Mouse (Mus musculus) liver, embryonic 15.5 days (tissue): ENCODE measurements around the gene Gm14685. TPM values are rescaled to one million over a fixed set of nuclear protein-coding genes. Genes with fewer than 3 reads are reported as not detected.
"Not testable (repeated sequence)": the region's sequence is repeated elsewhere in the genome, so short reads cannot be mapped to it uniquely, and the experiment has no call there.

Experiments
- ATAC-seq: fragments of 200-750 bp; cut with Nextera tagmentation; 2 replicates; pipeline ENCODE4 v1.8.0; 2017; ENCODE audit warnings: moderate number of reproducible peaks, mild to moderate bottlenecking, moderate library complexity; ENCODE audit not compliant: insufficient read depth
- H3K27ac ChIP-seq: fragments of 300-500 bp; sonication (generic); replicated peaks from 2 replicates; pipeline ENCODE4 v1.5.1; 2015; ENCODE audit warnings: mild to moderate bottlenecking, inconsistent platforms
- H3K27me3 ChIP-seq: fragments of 300-500 bp; sonication (generic); 2 replicates; pipeline ENCODE4 v1.6.1; 2015; ENCODE audit warnings: mild to moderate bottlenecking, inconsistent platforms
- H3K36me3 ChIP-seq: fragments of 300-500 bp; sonication (generic); replicated peaks from 2 replicates; pipeline ENCODE4 v1.6.1; 2015; ENCODE audit warnings: moderate library complexity, mild to moderate bottlenecking, inconsistent platforms
- H3K4me1 ChIP-seq: fragments of 300-500 bp; sonication (generic); replicated peaks from 2 replicates; pipeline ENCODE4 v1.6.1; 2015; ENCODE audit warnings: inconsistent platforms
- H3K4me2 ChIP-seq: fragments of 300-500 bp; sonication (generic); 2 replicates; pipeline ENCODE4 v1.6.1; 2015; ENCODE audit warnings: moderate library complexity, mild to moderate bottlenecking, inconsistent platforms
- H3K4me3 ChIP-seq: fragments of 300-500 bp; sonication (generic); replicated peaks from 2 replicates; pipeline ENCODE4 v1.5.1; 2015; ENCODE audit warnings: mild to moderate bottlenecking, inconsistent platforms
- H3K9ac ChIP-seq: fragments of 300-500 bp; sonication (generic); 2 replicates; pipeline ENCODE4 v1.6.1; 2015; ENCODE audit warnings: moderate library complexity, mild to moderate bottlenecking, inconsistent platforms
- H3K9me3 ChIP-seq: fragments of 300-500 bp; sonication (generic); replicated peaks from 2 replicates; pipeline ENCODE4 v1.6.1; 2016; ENCODE audit warnings: inconsistent platforms
- WGBS: fragments of 180-500 bp; shearing (Covaris S2); methylation state at CpG from one replicate; pipeline ENCODE4 v1.1.7; 2015; ENCODE audit warnings: mixed read lengths; ENCODE audit not compliant: insufficient replicate concordance; 5-methylcytosine and 5-hydroxymethylcytosine counted together
- polyA plus RNA-seq: library from polyadenylated mRNA; unstranded; fragments of >200 nt; fragmentation: Nextera tagmentation; extraction: Ambion mirVana; gene quantifications from 2 replicates; pipeline ENCODE4 v1.2.1, GENCODE M21; 2015

The Gm14685 gene
- polyA plus RNA-seq: 0.12 and 0.17 TPM in 2 replicates

DNA sequence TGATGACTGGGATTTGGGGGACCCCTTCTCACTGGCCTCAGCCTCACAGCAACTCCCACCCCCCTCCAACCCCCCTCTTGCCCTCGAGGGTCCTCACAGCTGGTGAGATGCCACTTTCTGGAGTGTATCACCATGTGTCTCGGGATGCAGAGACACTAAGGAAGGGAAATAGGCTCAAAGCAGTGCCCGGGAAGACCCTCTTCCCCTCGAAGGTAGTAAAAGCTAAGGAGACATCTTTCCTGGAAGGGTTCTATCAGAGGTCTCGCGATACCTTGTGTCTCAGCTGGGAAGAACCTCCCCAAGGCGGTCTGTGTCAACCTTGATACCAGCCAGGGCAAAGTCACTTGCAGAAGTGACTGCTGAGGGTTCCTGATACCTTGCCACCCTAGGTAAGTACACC is at the start of gene Gm14685:
Gm14685 (plus strand) TSS at position 301 of the 400 bp plus-strand sequence.
- ATAC-seq, H3K36me3 ChIP-seq, H3K4me1 ChIP-seq, H3K9me3 ChIP-seq, H3K27ac ChIP-seq, H3K9ac ChIP-seq, H3K27me3 ChIP-seq, H3K4me3 ChIP-seq, H3K4me2 ChIP-seq: not testable (repeated sequence)
- WGBS: no CpG with 5 or more reads among the region's 7 CpGs

DNA sequence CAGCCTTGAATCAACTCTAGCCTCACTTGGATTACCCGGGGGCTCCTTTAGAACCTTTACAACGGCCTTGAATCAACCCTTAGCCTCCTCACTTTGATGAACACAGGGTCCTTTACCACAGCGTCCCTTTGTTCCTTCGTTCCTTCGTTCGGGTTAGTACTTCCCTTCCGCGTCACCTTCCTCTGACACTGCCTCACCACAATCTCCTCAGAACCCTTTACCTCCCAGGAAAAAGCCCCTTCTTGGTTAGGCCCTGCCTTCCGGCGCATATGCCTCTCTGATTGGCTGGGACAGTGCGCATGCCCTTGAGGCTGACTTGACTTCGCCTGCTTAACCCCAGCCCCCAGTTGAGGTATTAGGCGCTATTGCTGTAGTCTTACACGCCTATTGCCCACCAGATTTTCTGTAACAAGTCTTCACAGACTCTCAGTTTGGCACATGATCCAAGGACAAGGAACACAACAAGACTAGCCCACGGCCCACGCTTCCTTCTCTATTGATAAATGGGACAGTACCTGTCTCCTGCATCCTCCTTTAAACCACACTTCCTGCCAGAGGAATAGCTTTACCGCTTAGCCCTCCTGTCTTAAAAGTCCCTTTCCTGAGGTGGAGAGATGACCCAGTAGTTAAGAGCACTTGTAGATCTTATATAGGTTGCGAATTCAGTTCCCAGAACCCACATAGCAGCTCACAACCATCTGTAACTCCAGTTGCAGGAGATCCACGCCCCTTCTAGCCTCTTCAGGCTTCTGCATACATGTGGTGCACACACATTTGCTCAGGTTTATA is 34.4 kb upstream of the Gm14685 start, which contains the start of gene Xlr4a:
Xlr4a (minus strand) TSS at position 212 of the 789 bp plus-strand sequence.
- H3K4me2 ChIP-seq, ATAC-seq, H3K27me3 ChIP-seq: not testable (repeated sequence)

DNA sequence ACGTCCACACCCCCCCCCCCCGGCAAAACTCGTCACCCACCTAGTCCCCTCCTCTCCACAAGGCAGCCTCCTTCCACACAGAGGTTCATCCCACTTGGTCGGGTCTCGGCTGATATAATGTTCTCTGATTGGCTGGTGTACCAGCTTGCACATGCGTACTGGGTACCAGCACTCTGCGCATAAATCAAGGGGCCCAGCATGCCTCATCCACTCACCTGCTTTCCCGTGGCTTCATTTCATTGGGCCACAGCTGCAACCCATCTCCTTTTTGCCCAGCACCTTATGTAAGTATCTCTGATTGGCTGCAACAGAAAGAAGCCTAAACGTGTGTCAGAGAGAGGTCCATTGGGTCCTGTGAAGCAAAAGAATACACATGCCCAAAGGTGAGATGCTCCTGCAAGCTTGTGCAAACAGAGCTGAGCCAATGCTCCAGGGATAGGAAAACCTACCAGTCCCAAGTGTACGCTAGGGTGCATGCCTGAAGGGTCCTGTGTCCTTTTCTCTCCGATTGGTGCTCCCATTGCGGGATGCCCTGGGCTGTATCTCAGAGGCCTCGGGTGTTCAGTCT is 19.8 kb upstream of the Gm14685 start, which contains the start of gene Xlr3a:
Xlr3a (minus strand) TSS at position 155 of the 568 bp plus-strand sequence.
- not testable (repeated sequence) for H3K4me2 ChIP-seq, H3K27me3 ChIP-seq, ATAC-seq, H3K4me1 ChIP-seq, H3K27ac ChIP-seq, H3K4me3 ChIP-seq, H3K36me3 ChIP-seq, H3K9ac ChIP-seq, H3K9me3 ChIP-seq
- WGBS: 60% methylated on average over 13 of the region's 13 CpGs

More for the DNA sequence above, 34.4 kb upstream of the Gm14685 start, which contains the start of gene Xlr4a:
- not testable (repeated sequence) for H3K36me3 ChIP-seq, H3K27ac ChIP-seq, H3K4me1 ChIP-seq, H3K9ac ChIP-seq, H3K4me3 ChIP-seq, H3K9me3 ChIP-seq
- WGBS: 48% methylated on average over 19 of the region's 19 CpGs

DNA sequence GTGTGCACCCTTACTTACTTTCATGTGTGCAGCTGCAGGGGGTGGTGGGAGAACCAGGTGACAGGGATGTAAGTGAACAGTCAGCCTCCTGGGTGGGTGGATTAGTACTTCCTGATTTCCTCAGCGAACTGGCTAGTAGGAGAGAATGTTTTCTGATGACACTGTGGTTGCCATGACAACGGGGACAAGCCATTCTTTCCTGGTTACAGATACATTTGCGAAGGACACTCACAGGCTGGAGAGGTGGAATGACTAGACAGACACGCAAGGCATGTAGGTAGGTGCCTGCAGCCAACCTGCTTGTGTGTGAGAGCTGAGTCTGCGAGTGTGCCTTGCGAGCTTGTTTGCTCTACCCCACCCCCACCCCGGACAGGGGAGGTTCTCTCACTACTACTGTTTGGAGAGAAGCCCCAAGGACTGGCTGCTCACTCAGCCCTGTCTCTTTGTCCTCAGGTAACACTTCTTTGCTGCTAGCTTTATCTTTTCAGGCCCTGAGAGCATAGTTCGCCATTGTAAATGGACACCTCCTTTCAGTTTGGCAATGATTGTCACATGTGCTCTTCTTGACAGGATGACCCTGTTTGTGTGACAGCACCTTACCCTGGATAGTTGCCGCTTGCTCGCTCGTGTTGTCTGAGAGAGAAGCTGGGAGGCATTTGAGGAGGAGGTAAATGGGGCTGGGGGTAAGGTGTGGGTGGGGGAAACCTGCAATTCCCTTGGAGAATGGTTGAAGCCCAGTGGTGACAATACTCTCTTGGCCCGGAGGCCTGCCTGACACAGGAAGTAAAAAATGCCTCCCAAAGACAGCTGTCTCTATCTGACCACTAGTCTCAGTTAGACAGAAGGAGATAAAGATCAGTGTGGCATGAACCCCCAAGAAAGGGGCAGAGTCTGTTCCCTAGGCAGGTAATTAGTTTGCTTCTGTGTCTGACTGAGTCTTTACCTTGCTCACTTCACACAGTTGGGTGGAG is 6.3 kb downstream of the Gm14685 start:
- not testable (repeated sequence) for H3K36me3 ChIP-seq, H3K27ac ChIP-seq, H3K9me3 ChIP-seq, H3K4me2 ChIP-seq, H3K27me3 ChIP-seq, H3K9ac ChIP-seq, H3K4me3 ChIP-seq, H3K4me1 ChIP-seq
- 0 out of 2 replicates have a peak, but pooled peaks have one; percentile 22 for ATAC-seq
- WGBS: no CpG with 5 or more reads among the region's 12 CpGs

DNA sequence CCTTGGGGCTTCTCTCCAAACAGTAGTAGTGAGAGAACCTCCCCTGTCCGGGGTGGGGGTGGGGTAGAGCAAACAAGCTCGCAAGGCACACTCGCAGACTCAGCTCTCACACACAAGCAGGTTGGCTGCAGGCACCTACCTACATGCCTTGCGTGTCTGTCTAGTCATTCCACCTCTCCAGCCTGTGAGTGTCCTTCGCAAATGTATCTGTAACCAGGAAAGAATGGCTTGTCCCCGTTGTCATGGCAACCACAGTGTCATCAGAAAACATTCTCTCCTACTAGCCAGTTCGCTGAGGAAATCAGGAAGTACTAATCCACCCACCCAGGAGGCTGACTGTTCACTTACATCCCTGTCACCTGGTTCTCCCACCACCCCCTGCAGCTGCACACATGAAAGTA is 26.4 kb downstream of the Gm14685 start:
- not testable (repeated sequence) for H3K36me3 ChIP-seq, H3K27me3 ChIP-seq, H3K4me1 ChIP-seq, H3K27ac ChIP-seq, H3K9me3 ChIP-seq, H3K4me2 ChIP-seq, H3K4me3 ChIP-seq, H3K9ac ChIP-seq
- peak; percentile 37; the same call in 1 of the 2 replicates for ATAC-seq
- no CpG with 5 or more reads among the region's 7 CpGs for WGBS

DNA sequence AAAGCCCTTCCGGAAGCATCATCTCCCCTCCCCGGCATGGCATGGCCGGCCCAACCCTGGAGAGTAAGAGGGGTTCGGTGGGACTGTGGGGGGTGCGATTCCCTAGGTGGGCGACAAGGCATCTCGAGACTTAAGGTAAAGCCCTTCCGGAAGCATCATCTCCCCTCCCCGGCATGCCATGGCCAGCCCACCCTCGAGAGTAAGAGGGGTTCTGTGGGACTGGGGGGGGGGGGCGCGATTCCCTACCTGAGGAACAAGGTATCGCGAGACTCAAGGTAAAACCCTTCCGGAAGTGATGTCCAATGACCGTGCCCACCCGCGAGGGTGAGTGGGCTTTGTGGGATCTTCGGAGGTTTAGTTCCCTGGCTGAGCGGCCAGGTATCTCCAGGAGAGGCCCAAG is 31.6 kb downstream of the Gm14685 start, which contains the start of gene Xlr5b:
Xlr5b (plus strand) TSS at position 301 of the 400 bp plus-strand sequence.
- not testable (repeated sequence) for ATAC-seq, H3K36me3 ChIP-seq, H3K27ac ChIP-seq, H3K9me3 ChIP-seq, H3K27me3 ChIP-seq, H3K9ac ChIP-seq, H3K4me2 ChIP-seq, H3K4me1 ChIP-seq, H3K4me3 ChIP-seq
- WGBS: no CpG with 5 or more reads among the region's 20 CpGs

DNA sequence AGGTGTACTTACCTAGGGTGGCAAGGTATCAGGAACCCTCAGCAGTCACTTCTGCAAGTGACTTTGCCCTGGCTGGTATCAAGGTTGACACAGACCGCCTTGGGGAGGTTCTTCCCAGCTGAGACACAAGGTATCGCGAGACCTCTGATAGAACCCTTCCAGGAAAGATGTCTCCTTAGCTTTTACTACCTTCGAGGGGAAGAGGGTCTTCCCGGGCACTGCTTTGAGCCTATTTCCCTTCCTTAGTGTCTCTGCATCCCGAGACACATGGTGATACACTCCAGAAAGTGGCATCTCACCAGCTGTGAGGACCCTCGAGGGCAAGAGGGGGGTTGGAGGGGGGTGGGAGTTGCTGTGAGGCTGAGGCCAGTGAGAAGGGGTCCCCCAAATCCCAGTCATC is 32.5 kb downstream of the Gm14685 start, which contains the start of gene DXBay18:
DXBay18 (minus strand) TSS at position 101 of the 400 bp plus-strand sequence.
- H3K9me3 ChIP-seq, ATAC-seq, H3K4me2 ChIP-seq, H3K4me1 ChIP-seq, H3K36me3 ChIP-seq, H3K9ac ChIP-seq, H3K27me3 ChIP-seq, H3K4me3 ChIP-seq, H3K27ac ChIP-seq: not testable (repeated sequence)
- no CpG with 5 or more reads among the region's 7 CpGs for WGBS

DNA sequence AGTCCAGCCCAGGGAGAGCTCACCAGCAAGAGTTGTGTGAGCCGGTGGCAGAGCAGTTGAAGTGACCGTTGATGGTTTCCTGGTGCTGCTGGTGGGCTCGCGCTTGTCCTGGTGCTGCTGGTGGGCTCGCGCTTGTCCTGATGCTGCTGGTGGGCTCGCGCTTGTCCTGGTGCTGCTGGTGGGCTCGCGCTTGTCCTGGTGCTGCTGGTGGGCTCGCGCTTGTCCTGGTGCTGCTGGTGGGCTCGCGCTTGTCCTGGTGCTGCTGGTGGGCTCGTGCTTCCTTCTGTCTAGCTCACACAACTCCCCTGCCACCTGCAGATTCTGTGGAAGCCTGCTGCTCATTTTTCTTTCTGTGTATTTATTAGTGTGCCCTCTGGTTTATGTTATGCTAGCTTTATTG is 60.0 kb downstream of the Gm14685 start, which contains the start of gene Spin2d:
Spin2d (minus strand) TSS at position 101 of the 400 bp plus-strand sequence.
- not testable (repeated sequence) for H3K27me3 ChIP-seq, H3K9ac ChIP-seq, H3K4me2 ChIP-seq, H3K4me1 ChIP-seq, H3K27ac ChIP-seq, H3K9me3 ChIP-seq, ATAC-seq, H3K36me3 ChIP-seq, H3K4me3 ChIP-seq
- WGBS: 80% methylated on average over 9 of the region's 15 CpGs
